Mouse (Mus musculus) kidney, postnatal 25 days (tissue): ENCODE data around the gene Rps19.
A peak's percentile ranks its signal among the peaks of the same experiment; 100 is the strongest.

Experiments used
- DNase-seq, 2 experiments: peaks; one replicate each; pipeline ENCODE4 v3.0.0; 2021; ENCODE audit warnings: mixed read lengths in 2 of 2

The Rps19 gene

GRCm38 (mm10) chr7:24904070-24904483 is 19.9 kb downstream of the Rps19 start:
- peak; percentile 97 to 99 for DNase-seq

GRCm38 (mm10) chr7:24904936-24905335 is 20.8 kb downstream of the Rps19 start:
- peak; percentile 74 to 80 for DNase-seq

- no peak for DNase-seq
These were observed 22.4 kb downstream of the Rps19 start for GRCm38 (mm10) chr7:24906551-24906950.

- no peak for DNase-seq
These were observed 23.1 kb downstream of the Rps19 start for GRCm38 (mm10) chr7:24907211-24907748.

- DNase-seq = no peak
These were observed 28.3 kb downstream of the Rps19 start for GRCm38 (mm10) chr7:24912480-24912879.

- no peak for DNase-seq
These were observed 34.7 kb downstream of the Rps19 start for GRCm38 (mm10) chr7:24918763-24919323.

- no peak for DNase-seq
These were observed 35.6 kb downstream of the Rps19 start for GRCm38 (mm10) chr7:24919728-24920127.

GRCm38 (mm10) chr7:24930475-24930874 is 46.3 kb downstream of the Rps19 start:
- no peak for DNase-seq

- no peak for DNase-seq
These were observed 47.5 kb downstream of the Rps19 start for GRCm38 (mm10) chr7:24931651-24932050.
